In the genomic region with DNA sequence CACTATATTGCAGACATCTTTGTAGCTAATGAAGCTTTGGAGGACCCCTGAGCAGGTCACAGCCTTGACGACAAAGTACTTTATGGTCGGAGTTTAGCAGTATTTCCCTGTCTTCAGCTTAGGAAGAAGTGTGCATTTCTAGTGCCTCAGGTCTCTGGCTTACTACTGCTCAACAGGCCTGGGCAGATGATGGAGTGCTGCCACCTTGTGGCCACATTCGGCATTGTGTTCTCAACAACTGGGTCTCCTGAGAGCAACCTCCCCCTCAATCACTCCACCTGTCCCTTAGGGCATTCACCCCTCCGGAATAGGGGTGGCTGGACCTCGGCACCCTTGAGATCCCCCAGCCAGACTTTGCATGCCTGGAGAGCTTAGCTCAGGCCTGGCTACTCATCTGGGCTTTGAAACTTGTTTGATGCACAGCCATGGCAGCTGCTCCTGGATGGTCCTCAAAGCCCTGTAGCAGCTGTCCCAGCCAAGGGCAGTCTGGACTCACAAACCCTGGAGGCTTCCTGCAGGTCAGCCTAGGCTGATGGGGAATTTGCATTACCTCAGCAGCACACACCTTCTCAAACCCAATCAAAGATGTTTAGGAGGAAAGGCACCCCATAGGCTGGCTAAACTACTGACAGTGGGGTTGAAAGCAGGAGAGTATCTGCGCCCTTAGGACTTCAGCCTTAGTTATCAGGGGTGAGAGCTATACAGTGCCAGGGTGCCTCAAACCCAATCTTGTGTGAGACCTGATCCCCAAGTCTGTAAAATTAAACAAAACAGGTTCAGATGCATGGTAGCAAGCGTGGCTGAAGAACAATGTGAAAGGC, we compare ENCODE assay signal across 8 mouse cellular contexts. TPM values are rescaled to one million over a fixed set of nuclear protein-coding genes. Genes with fewer than 3 reads are reported as not detected.
A peak's percentile ranks its signal among the peaks of the same experiment; 100 is the strongest.
DNase-seq lines count a peak whose midpoint lies in the region; ATAC-seq and TF ChIP-seq lines count a peak whose summit lies in the region.

No protein-coding gene starts in this region.

- in situ Hi-C loops in ES-E14 (cut with MboI; ENCODE audit: low sequenced_read_pairs in 2 of 2, unreplicated experiment in 2 of 2): loop anchor here in 1 of 2 experiments (5.0 kb wide), 1 partner anchor 51 kb away; no protein-coding TSS in a partner anchor

- 19% methylated on average over 7 of the region's 7 CpGs for WGBS in forebrain, postnatal 0 days
- 21% methylated on average over 7 of the region's 7 CpGs for WGBS in lung, adult 2 months
- 20% methylated on average over 7 of the region's 7 CpGs for WGBS in olfactory bulb, adult 2 months

- no peak overlapping the region for H3K27ac ChIP-seq in ES-E14 (ENCODE audit: insufficient read depth, low read depth, low read length, poor library complexity, severe bottlenecking)
- H3K27ac ChIP-seq in forebrain, postnatal 0 days (ENCODE audit: low read depth, low read length): peak overlapping the region; percentile 62
- H3K27ac ChIP-seq in layer of hippocampus, adult 2 months: no peak overlapping the region
- no peak overlapping the region for H3K27ac ChIP-seq in olfactory bulb, adult 2 months (ENCODE audit: insufficient read depth, low read depth, low read length)

- TF ChIP-seq POLR2A in lung, adult 2 months (IDR thresholded peaks at IDR 0.05; ENCODE audit: borderline replicate concordance, extremely low read depth, low read depth, low read length): peak; percentile 25; the same call in 1 of the 2 replicates
- no peak for TF ChIP-seq POLR2A in olfactory bulb, adult 2 months (IDR thresholded peaks at IDR 0.05; ENCODE audit: insufficient read depth, low read depth, low read length)

- H3K9ac ChIP-seq in ES-E14 (ENCODE audit: insufficient read depth, low read depth, low read length, poor library complexity, severe bottlenecking): no peak overlapping the region
- H3K9ac ChIP-seq in forebrain, postnatal 0 days: no peak overlapping the region

- H3K36me3 ChIP-seq in ES-E14 (ENCODE audit: control insufficient read depth, insufficient read depth, low read length, poor library complexity, severe bottlenecking): peaks cover 33% of the 10 kb centered on the region
- peaks cover 50% of the 10 kb centered on the region for H3K36me3 ChIP-seq in forebrain, postnatal 0 days (ENCODE audit: insufficient read depth)

- TF ChIP-seq CTCF in forebrain, postnatal 0 days (IDR thresholded peaks at IDR 0.05; ENCODE audit: low read depth): peak; percentile 98
- peak; percentile 96 for TF ChIP-seq CTCF in layer of hippocampus, adult 2 months (conservative IDR thresholded peaks at IDR 0.05)
- peak; percentile 100 for TF ChIP-seq CTCF in lung, adult 2 months (IDR thresholded peaks at IDR 0.05; ENCODE audit: insufficient read depth, low read length)
- TF ChIP-seq CTCF in olfactory bulb, adult 2 months (IDR thresholded peaks at IDR 0.05; ENCODE audit: insufficient read depth, low read depth, low read length): peak; percentile 70

- H3K9me3 ChIP-seq in ES-E14 (ENCODE audit: control insufficient read depth, insufficient read depth, low read depth, low read length): no peaks in the 10 kb centered on the region
- no peaks in the 10 kb centered on the region for H3K9me3 ChIP-seq in forebrain, postnatal 0 days (ENCODE audit: low read length)

- no peaks in the 10 kb centered on the region for H3K27me3 ChIP-seq in forebrain, postnatal 0 days (ENCODE audit: insufficient read depth, low read length)

- no peak overlapping the region for H3K4me3 ChIP-seq in ES-E14 (ENCODE audit: insufficient read depth in 1 of 2, low read depth in 1 of 2, low read length in 2 of 2, poor library complexity in 1 of 2, severe bottlenecking in 1 of 2)
- no peak overlapping the region for H3K4me3 ChIP-seq in forebrain, postnatal 0 days (ENCODE audit: low read depth, low read length)
- H3K4me3 ChIP-seq in layer of hippocampus, adult 2 months: no peak overlapping the region
- H3K4me3 ChIP-seq in lung, adult 2 months (replicated peaks; ENCODE audit: extremely low read depth, low read depth, low read length): no peak overlapping the region
- no peak overlapping the region for H3K4me3 ChIP-seq in olfactory bulb, adult 2 months (ENCODE audit: insufficient read depth, low read depth, low read length)

- ATAC-seq in forebrain, postnatal 0 days: peak; percentile 81

- H3K4me2 ChIP-seq in forebrain, postnatal 0 days (ENCODE audit: low read depth): no peak overlapping the region

- peaks cover 4 to 29% of the 10 kb centered on the region in 2 experiments; a peak in 3 of 4 replicates for H3K4me1 ChIP-seq in ES-E14 (ENCODE audit: control insufficient read depth in 2 of 2, insufficient read depth in 2 of 2, low read length in 2 of 2, poor library complexity in 1 of 2)
- peaks cover 16% of the 10 kb centered on the region for H3K4me1 ChIP-seq in forebrain, postnatal 0 days (ENCODE audit: insufficient read depth)
- H3K4me1 ChIP-seq in lung, adult 2 months (ENCODE audit: control insufficient read depth, insufficient read depth, low read length): peaks cover 4% of the 10 kb centered on the region; the same call in 1 of the 2 replicates
- peaks cover 22% of the 10 kb centered on the region for H3K4me1 ChIP-seq in olfactory bulb, adult 2 months (ENCODE audit: control insufficient read depth, insufficient read depth, low read length)

- DNase-seq in ES-E14 (ENCODE audit: low read depth, low spot score): peak; percentile 82
- DNase-seq in cerebellum, adult 18-20 months: peak; percentile 82 to 90
- DNase-seq in forebrain, postnatal 0 days: peak; percentile 94
- peak; percentile 93 for DNase-seq in heart, postnatal 4 days
- peak; percentile 77 to 91 for DNase-seq in layer of hippocampus, adult 2 months (ENCODE audit: low spot score in 2 of 2)
- DNase-seq in lung, adult 2 months: peak; percentile 90
- DNase-seq in thymus, adult 18-20 months: peak; percentile 67 to 72

TF ChIP-seq in ES-E14, 5 proteins besides CTCF, POLR2A, EP300 and RAD21:
- TF ChIP-seq MAFK (IDR thresholded peaks at IDR 0.05; ENCODE audit: insufficient read depth, low read depth, low read length) (no peak), ZNF384 (IDR thresholded peaks at IDR 0.05; ENCODE audit: low read depth, low read length) (no peak), CHD2 (IDR thresholded peaks at IDR 0.05; ENCODE audit: low read depth, low read length) (no peak), ZC3H11A (IDR thresholded peaks at IDR 0.05; ENCODE audit: borderline replicate concordance, low read depth, low read length) (peak; percentile 51; the same call in 1 of the 2 replicates), HCFC1 (IDR thresholded peaks at IDR 0.05; ENCODE audit: borderline replicate concordance, insufficient read depth, low read length) (no peak)

RNA-seq across cellular contexts. Expression of gene Sema3f, which starts 28.0 kb away (rescaled TPM):
- 11.5 and 11.6 TPM in 2 replicates for total RNA-seq in ES-E14 (2012; rRNA removed)
- 56.6 and 61.4 TPM in 2 replicates for total RNA-seq in forebrain, postnatal 0 days (2014; rRNA removed)
- polyA plus RNA-seq in forebrain, postnatal 0 days (2015; fragmentation: Nextera tagmentation; extraction: Ambion mirVana): 7.1 and 7.8 TPM in 2 replicates
- total RNA-seq in heart, postnatal 4 days (2021): 10 to 100 TPM; 18.7 to 20.9 TPM
- 1 to 10 TPM; 2.8 to 3.5 TPM for total RNA-seq in layer of hippocampus, adult 2 months (2021)
- 318 and 413 TPM in 2 replicates for polyA plus RNA-seq in lung, adult 2 months (2012; rRNA removed)
- polyA plus RNA-seq in olfactory bulb, adult 2 months (2012; ENCODE audit: insufficient read depth, insufficient read length, low replicate concordance, missing spikeins): not detected in 2 replicates

RNA-seq across cellular contexts. Expression of gene Rbm5, which starts 32.6 kb away (rescaled TPM):
- 97.7 and 116 TPM in 2 replicates for total RNA-seq in ES-E14 (2012; rRNA removed)
- 173 and 208 TPM in 2 replicates for total RNA-seq in forebrain, postnatal 0 days (2014; rRNA removed)
- 111 and 152 TPM in 2 replicates for polyA plus RNA-seq in forebrain, postnatal 0 days (2015; fragmentation: Nextera tagmentation; extraction: Ambion mirVana)
- total RNA-seq in heart, postnatal 4 days (2021): 10 to 100 TPM; 65.4 to 73.1 TPM
- 100 to 1,000 TPM; 141 to 159 TPM for total RNA-seq in layer of hippocampus, adult 2 months (2021)
- polyA plus RNA-seq in lung, adult 2 months (2012; rRNA removed): 54.0 and 77.1 TPM in 2 replicates
- polyA plus RNA-seq in olfactory bulb, adult 2 months (2012; ENCODE audit: insufficient read depth, insufficient read length, low replicate concordance, missing spikeins): 401 and 773 TPM in 2 replicates

RNA-seq across cellular contexts. Expression of gene Gnat1, which starts 58.7 kb away (rescaled TPM):
- total RNA-seq in ES-E14 (2012; rRNA removed): 1.2 and 1.8 TPM in 2 replicates
- 0.24 TPM in 1 of 2 replicates, not detected in the other for total RNA-seq in forebrain, postnatal 0 days (2014; rRNA removed)
- polyA plus RNA-seq in forebrain, postnatal 0 days (2015; fragmentation: Nextera tagmentation; extraction: Ambion mirVana): 0.73 and 1.8 TPM in 2 replicates
- total RNA-seq in heart, postnatal 4 days (2021): not detected
- total RNA-seq in layer of hippocampus, adult 2 months (2021): under 1 TPM in 1 of 2 experiments, not detected in 1; 0.17 TPM
- polyA plus RNA-seq in lung, adult 2 months (2012; rRNA removed): 0.09 and 0.20 TPM in 2 replicates
- not detected in 2 replicates for polyA plus RNA-seq in olfactory bulb, adult 2 months (2012; ENCODE audit: insufficient read depth, insufficient read length, low replicate concordance, missing spikeins)
